Mouse (Mus musculus) C2C12 (cell line): Measurements from ENCODE around the gene Hnrnpl.

Source experiments
- CTCF ChIP-seq: IDR thresholded peaks from one replicate; pipeline ENCODE4 v1.5.1; 2011; ENCODE audit not compliant: control insufficient read depth, insufficient read depth, insufficient read length
- MYOG ChIP-seq: IDR thresholded peaks from one replicate; pipeline ENCODE4 v1.6.1; 2011; ENCODE audit not compliant: control insufficient read depth, insufficient read length; ENCODE audit errors: extremely low read depth

DNA sequence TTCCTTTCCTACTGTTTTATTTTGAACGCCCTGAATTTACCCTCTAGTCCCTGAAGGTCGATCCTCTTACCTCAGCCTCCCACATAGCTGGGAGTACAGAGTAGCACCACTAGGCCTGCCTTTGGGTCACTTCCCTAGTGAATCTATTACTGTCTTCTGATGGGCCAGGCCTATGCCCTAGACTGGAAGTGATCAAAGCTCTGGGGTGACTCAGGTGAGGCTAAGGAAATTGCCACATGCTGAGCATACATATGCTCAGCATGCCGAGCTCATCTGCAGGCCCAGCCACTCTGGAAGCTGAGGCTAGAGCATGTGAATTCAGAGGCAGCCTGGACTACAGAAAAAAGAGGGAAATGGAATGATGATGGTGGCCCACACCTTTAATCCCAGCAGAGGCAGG, 35.2 kb upstream of the Hnrnpl start:
- TF ChIP-seq CTCF (no peak), MYOG (no peak)
